Mouse (Mus musculus) heart, adult 9 months (tissue): ENCODE measurements around the gene Cachd1.

Experiments used
- DNase-seq, 2 experiments: peaks; one replicate each; pipeline ENCODE4 v3.0.0; 2022; ENCODE audit warnings: low spot score in 2 of 2

Cachd1 gene

DNA sequence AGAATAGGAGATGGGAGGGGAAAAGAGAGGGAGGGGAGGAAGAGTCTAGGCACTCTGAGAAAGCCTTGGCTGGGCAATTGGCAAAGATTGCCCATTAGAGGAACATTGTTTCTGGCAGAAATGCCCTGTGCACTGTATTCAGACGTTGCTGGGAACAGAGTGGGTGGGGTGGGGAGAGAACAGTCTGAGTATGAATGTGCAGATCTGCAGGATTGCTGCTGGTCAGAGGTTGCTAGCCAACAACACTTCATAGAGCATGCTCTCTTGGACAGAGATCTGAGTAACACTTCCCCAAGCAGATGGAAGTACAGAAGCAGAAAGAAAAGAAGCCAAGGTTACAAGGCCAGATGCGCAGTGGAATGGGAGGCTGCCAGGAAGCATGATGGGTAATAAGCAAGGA is 285.7 kb downstream of the Cachd1 start:
- peak in 1 of 2 experiments; percentile 8 for DNase-seq

DNA sequence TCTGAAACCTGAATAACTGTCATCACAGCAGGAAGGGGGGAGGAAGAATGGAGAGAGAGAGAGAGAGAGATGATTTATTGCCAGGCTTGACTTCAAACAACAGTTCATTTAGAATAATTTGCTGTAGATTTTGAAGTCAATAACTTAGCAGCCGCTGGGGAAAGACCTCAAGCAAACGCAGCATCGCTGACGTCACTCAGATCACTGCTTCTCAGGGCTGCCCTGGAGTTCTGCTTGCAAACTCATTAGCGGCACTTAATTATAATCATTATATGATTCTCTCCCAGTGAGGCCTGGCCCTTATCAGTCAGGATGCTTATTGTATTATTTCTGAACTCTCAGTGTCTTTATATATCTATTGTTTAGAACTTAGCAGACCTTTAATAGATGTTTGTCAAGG is 289.9 kb downstream of the Cachd1 start:
- no peak for DNase-seq

DNA sequence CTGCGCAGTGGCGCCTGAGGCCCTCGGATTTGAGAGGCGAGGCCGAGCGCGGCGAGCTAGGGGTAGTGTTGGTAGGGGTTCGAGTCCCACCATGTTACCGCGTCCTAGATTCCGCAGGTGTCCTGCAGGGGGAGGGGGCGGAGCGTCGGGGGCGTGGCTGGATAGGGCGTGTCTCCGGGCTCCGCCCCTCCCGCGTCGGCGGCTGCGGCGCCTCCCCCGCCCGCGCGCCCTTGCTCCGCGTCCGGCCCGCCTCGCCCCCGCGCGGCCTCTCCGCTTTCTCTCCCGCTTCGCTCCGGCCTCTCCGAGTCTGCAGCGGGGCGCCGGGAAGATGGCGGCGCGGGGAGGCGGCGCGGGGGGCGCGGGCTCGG is 292.3 kb downstream of the Cachd1 start, which contains the start of gene Raver2:
TSS of gene Raver2 (plus strand) at position 198 of the 368 bp plus-strand sequence.
- peak in 1 of 2 experiments; percentile 11 for DNase-seq

DNA sequence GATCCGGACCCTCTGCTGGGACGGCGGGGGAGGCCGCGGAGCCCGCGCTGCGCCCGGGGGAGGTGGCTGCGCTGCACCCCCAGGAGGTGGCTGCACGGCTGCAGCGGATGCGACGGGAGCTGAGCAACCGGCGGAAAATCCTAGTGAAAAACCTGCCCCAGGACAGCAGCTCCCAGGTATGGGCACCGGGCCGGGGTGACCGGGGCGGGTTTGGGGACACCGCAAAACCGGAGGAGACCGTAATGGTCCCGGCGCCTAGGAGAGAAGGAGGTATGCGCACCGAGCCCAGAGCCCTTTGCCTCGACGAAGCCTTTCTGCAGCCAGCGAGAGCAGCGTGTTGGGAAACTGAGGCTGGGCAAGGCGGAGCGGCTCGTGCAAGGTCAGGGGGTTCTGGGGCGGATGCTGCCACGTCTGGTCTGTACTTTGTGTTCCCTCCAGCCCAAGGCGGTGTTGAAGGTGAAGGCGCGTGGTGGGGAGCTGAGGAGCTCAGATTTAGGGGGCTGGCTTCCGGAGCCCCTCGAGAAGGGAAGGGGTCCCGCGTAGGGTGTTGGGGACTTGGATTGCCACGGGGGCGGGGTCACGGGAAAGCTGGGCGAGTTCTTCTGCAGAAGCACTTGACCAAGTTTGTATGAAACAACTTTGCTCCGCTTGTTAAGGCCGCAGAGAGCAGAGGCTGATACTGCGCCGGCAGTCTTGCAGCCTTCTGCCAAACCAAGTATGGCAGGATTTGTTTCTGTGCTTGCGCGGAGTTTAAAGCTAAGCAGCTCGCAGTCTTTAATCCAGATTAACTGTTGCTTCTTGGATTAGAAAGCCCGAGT is 292.9 kb downstream of the Cachd1 start:
- DNase-seq: peak; percentile 5 to 13

DNA sequence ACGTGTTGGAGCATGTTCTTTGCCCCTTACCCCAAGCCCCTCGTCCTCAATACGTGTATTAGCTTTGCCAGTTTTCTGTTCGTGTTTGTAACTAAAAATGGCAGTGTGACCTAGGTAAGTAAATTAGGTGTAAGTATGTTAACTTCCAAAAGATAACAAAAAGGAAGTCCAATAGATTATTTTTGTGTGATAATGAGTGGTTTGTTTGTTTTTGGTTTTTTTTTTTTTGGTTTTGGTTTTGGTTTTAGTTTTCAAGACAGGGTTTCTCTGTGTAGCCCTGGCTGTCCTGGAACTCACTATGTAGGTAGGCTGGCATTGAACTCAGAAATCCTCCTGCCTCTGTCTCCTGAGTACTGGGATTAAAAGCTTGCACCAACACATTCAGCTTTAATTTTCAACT is 295.1 kb downstream of the Cachd1 start:
- DNase-seq: no peak

DNA sequence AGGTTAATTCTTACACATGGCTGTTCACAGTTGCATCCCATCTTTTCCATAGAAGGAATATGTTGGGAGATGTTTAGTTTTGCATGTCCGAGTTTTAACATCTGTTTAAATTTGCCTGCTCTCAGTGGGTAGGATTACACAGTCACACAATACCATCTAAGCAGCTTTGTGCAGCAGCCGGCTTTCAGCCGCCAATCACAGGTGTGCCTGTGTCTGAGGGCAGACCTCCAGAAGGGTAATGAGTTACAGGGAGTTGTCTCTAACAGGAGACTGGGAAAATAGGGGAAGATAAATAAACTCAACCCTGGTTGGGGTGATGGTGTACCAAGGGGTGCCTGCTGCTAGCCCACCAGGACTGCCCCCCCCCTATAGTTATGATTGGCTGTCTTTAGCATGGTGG is 299.9 kb downstream of the Cachd1 start:
- no peak for DNase-seq
